Mouse (Mus musculus): ENCODE results near the gene Gm43552. TPM values are rescaled to one million over a fixed set of nuclear protein-coding genes. Genes with fewer than 3 reads are reported as not detected.

The Gm43552 gene
- total RNA-seq, 2 experiments from 2014 or later, result not detected

DNA sequence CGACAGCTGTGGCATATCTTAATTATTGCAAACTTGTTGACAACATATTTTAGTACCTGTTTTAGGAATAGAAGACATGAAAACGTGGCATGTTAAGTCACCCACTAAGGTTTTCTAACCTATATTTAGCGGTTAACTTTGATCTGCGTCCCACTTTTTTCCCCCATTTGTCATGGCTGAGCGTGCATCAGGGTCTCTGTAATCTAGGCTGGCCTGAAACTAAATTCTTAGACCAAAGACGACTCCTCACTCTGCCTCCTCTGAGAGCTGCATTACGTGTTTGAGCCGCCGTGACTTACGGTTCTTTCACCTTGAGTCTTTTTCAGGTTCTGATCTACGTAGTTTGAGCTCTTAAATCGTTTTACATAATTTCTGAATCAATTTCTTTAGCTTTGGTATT, 100.9 kb downstream of the Gm43552 start:
- intact Hi-C loops (cut with DNase I), result loop anchor here (1.0 kb wide), 1 partner anchor 56 kb away; the partner anchor contains the start of gene Rfc1
- no peak for DNase-seq (ENCODE audit: low spot score in 2 of 2)

DNA sequence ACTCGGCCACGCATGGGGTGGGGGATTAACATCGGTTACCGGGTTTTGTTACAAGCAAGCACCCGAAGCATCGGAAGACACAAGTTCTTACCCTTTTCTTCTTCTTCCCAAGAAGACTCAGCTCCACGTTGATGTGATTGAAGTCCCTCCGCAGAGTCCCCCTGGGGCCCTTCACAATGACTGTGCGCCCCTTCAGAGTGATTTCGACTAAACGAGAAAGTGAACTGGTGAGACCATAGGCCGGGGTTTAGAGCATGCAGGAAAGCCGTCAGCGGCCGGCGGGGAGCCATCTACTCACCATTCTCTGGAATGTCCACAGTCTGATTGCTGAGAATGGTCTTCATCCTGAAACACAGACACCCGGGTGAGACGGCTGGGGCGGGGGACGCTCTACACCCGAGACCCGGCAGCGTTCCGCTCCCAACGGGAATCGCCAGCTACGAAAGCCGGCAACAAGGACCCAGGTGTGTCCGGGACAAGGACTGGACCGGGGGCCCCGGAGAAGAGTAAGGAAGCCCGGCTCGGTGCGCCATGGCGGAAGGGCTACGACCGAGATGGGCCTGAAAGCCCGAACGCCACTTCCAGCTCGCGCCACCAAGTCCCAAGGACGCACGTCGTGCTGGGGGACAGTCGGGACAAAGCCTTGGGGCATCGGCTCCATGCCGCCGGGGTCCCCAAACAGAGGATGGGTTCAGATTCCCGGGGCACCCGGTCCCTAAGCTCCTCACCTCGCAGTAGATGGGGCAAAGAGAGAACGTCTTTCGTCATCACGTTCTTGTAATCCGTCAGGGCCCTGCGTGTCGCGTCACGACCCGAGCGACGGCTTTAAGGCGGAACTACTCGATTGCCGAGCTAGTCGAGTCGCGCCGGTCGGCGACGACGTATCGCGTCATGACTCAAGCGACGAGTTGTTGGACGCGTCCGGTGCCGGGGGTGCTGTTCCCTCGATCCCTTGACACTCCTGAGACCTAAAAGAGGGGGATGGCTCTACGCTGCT, 101.7 kb downstream of the Gm43552 start, which contains the start of the genes Rpl9 and Lias:
TSS of gene Rpl9 (minus strand) at position 797 of the 997 bp plus-strand sequence.
TSS of gene Lias (plus strand) at position 850 of the 997 bp plus-strand sequence.
- intact Hi-C loops (cut with DNase I), result loop anchor here (1.0 kb wide), 1 partner anchor 56 kb away; the partner anchor contains the start of gene Rfc1

DNA sequence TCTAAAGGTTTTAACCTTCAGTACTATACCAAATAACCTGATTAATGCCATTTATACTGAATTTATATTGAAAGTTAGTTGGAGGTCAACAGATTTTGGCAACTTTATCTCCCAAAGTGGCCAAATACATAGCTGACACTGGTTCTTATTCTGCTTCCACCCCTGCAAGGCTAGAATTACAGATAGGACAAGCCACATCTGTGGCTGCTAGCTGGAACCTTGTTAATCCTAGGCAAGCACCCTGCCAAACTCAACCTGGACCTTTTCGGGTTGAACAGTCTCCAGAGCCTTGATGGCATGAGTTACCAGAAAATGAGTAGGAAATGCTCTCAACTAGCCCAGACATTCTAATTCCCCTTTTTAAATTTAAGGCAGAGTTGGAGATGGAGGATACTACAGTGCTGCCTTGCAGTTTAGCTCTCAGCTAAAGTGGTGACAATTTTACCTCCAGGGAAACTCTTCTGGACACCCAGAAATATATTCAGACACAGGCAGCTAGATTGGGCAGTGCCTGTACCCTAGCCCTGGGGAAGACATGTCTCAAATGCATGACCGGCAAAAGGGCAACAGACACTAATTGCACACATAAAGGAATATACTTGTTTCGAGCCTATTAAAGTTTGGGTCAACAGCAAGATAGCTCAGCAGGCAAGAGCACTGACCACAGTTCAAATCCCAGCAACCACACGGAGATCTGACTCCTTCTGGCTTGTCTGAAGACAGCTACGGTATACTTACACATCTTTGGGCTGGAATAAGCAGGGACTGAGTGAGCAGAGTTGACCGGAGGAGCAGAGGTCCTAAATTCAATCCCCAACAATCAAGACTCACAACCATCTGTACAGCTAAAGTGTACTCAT, 105.4 kb downstream of the Gm43552 start:
- intact Hi-C loops (cut with DNase I), result no loop called here
- DNase-seq (ENCODE audit: low spot score in 2 of 2), result no peak

More for the DNA sequence above, 101.7 kb downstream of the Gm43552 start, which contains the start of the genes Rpl9 and Lias:
- peak; percentile 99 for DNase-seq (ENCODE audit: low spot score in 2 of 2)

GRCm38 (mm10) chr5:65385704-65386103, 106.9 kb downstream of the Gm43552 start:
- DNase-seq (ENCODE audit: low spot score in 2 of 2), result no peak
- intact Hi-C loops (cut with DNase I), result no loop called here

Other genes starting within 250 kb of the Gm43552 start
- 10 to 100 TPM; 23.9 to 25.8 TPM for gene Rfc1, start 157.2 kb downstream of the Gm43552 start, total RNA-seq (2021)
- under 1 TPM; 0.30 to 0.59 TPM for gene Klb, start 144.5 kb downstream of the Gm43552 start, total RNA-seq (2021)
- 100 to 1,000 TPM; 659 to 753 TPM for gene Rpl9, start 101.4 kb downstream of the Gm43552 start, total RNA-seq (2021)
- gene Lias, start 101.3 kb downstream of the Gm43552 start, total RNA-seq (2021), result 10 to 100 TPM; 34.6 to 35.4 TPM
- gene Ugdh, start 56.9 kb downstream of the Gm43552 start, total RNA-seq (2021), result 10 to 100 TPM; 29.8 to 37.8 TPM
- gene Smim14, start 44.4 kb upstream of the Gm43552 start, total RNA-seq (2021), result 100 to 1,000 TPM; 166 to 170 TPM
- gene Ube2k, start 44.4 kb upstream of the Gm43552 start, total RNA-seq (2021), result 100 to 1,000 TPM; 130 to 133 TPM
- gene Pds5a, start 205.4 kb upstream of the Gm43552 start, total RNA-seq (2021), result 10 to 100 TPM; 64.7 to 83.6 TPM

Measured in left cerebral cortex, postnatal 36 days (tissue).